Mouse (Mus musculus) ZHBTc4 (cell line): ENCODE measurements around the gene Sgcg.

Source experiments
- DNase-seq: peaks from one replicate; pipeline ENCODE4 v3.0.0-alpha.2; 2011; ENCODE audit warnings: low read depth, low spot score

The Sgcg gene

DNA sequence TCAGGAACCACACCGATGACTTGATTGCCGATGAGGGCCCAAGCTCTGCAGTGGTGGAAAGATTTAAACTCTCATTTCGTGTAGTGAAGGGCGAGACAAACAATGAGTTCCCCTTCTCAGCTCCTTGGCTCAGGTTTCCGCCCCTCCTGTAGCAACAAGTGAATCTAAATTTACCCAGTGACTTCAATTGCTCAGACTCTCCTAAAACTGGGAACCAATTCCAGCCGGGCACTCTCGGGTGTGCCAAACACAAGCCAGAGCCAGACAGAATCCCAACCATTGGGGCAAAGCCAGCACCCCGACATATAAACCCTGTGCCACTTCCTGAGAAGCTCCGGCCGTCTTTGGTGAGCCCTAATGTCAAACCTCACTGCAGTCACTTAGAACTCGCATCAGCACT, at the start of gene Sgcg:
Sgcg (minus strand) TSS at position 139 of the 400 bp plus-strand sequence.
- no peak for DNase-seq

DNA sequence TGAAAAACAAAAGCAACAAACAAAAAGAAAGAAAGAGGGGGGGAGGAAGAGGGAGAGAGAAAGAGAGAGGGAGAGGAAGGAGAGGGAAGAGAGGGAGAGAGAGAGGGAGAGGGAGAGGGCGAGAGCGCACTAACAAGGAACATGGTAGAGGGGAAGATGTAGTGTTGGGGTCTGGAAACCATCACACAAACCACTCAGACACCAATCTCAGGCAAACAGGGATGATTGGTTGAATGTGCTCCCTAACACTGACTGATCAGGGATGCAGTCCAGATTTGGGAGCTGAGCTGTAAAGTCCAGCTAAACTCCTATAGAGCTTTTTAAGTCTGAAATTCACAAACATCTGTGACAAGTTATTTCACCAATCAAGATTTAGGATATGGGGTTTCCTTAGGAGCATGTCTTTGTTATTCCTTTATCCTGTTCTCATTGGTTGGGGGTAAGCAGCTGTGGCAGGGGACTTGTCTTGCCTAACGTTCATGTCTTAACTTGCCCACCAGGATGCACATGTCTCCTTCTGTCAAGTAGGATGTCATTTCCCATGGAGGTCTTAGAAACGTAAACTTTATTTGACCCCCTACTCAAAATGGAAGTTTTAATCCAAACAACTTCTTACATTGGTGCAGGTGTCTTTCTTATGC, 45.8 kb upstream of the Sgcg start:
- DNase-seq, result no peak

DNA sequence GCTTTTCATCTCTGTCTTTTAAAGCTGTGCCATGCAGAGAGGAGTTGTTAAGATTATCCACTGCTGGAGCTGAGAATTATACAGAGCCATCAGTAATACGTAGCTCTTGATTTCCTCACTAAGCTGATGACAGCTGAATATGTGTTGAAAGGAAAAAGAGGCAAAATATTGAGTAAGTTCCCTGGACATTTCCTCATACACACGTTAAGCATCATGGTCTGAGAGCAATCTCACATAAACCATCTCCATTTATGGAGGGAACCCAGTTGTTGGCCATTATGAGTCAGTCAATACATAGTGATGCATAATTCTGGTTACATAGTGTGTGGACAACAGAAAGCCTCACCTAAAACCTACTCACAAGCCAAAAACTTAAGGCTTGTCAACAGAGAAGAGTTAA, 44.1 kb upstream of the Sgcg start:
- no peak for DNase-seq

DNA sequence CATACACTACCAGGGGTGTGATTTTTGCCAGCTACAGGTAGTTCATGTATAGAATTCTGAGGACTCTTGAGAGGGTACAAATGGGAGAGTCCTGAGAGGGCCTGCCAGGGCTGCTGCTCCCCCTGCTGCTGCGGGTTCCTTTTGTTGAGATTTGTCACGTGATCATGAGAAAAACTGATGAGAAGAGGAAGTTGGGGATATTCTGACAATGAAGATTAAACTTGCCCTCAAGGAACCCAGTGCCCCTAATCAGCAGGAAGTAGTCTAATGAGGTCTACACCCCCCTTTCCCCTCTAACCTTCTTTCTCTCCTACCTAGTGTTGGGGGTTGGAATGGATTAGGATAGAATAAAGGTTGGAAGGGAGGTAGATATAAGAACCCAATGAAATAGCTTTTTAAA, 43.0 kb upstream of the Sgcg start:
- DNase-seq, result no peak

DNA sequence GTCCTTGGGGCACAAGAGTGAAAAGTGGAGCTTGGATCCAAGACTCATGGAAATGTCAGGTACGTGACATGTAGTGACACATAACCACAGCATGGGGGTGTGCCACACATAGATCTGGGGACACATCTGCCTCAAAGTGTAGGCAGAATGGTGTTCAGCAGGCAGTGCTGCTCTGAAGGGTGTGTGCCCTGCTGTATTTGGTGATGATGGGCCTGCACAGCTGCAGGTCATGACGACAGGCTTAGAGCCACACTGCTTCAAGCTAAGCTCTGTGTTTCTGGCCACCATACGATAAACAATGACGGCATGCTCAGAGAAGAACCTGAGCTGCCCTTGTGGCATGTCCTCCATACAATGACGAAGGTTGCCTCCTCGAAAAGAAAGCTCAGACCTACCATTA, 41.5 kb upstream of the Sgcg start:
- DNase-seq, result no peak

DNA sequence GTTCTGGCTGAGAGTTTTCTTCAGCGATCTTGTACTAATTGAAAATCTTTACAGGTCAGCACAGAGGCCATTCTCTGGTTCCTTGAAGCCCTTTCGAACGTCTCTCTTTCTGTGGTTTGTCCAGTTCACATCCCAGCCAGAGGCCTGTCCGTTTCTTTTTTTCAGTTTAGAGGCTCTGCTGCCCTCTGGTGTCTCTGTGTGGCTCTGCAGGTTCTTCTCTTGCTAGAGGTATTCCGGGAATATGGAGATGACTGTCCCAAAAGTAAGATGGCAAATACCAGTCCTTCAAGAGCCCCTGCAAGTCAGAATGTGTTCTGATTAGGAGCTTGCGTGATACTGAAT, 36.4 kb upstream of the Sgcg start:
- peak; percentile 76 for DNase-seq

DNA sequence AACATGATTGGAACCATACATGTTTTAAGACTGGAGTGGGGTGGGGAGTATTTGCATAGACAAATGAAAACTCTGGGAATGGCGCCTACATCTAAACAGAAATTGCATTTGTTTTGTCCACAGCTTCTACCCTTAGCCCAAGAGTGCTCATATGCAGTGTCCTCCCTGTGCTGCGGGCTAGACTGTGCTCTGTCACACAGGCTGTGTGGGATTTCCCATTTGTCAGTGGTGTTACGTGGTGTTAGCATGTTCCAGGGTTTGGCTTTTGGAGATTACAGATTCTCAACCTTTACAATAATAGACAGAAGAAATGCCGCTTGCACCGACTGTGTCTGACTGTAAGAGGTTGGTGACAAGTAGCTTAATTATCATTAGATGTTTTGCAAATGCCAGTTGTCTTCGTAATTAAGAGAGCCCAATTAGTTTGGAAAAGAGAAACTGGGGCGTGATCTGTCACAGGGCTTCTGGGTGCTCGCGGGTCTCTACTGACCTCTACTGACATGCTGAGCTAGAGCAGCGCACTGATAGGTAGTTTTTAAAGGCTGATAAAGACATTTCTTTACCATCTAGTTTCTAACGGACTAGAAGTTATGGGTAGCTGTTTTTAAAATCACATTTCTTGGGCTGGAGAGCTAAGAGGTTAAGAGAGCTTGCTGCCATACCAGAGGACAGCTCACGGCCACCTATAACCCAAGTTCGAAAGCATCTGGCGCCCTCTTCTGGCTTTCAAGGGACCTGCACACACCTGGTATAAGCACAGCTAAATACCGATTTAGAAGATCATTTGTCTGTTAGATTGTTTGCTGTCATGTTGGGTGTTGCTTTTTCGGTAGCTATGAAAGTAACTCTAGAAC, 35.8 kb upstream of the Sgcg start:
- peak; percentile 72 for DNase-seq

DNA sequence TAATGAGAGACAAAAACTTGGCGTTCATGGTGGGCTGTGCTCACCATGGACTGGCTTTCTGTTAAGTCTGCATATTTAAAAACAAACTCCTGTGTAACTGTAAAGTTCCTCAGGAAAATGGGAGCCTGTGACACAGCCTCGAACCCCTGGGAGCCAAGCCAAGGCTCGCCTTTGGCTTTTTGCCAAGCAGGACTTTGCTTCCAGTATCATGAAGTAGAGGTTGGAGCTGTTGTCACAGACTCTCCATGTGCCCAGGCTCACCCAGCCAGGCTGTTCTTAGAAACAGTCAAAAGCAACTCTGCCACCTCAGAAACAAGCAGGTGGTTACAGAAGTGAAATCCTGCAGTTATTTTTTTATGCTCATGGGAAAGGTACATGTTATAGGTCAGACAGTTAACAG, 32.4 kb upstream of the Sgcg start:
- DNase-seq, result no peak

DNA sequence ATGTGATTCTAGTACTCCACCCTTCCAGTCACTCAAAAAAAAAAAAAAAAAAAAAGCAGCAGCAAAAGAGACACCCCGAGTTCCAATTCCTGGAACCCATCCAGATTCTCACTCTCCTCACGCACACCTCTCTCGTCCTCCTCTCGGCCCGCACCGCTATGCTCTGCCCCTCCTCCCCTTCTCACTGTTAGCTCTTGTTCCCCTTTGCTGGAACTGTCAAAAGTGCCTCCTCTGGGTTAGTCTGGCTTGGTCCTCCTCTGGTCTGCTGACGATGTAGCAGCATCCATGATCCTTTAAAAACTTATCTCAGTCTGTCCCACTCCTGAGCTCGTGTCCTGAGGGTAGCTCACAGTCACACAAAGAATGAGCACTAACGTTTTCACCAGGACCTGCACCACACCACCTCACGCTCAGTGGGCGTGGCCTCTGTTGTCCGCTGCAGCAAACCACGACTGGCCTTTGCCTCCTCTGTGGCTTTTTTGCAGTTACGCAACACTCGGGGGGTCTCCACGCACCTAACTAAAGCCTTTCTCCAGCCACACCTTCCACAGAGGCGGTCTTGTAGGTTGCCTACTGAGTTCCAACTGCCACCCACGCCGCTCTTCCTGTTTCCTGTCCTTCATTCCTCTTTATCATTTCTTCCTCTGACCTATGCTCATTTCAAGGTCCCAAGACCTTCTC, 30.5 kb upstream of the Sgcg start:
- no peak for DNase-seq

DNA sequence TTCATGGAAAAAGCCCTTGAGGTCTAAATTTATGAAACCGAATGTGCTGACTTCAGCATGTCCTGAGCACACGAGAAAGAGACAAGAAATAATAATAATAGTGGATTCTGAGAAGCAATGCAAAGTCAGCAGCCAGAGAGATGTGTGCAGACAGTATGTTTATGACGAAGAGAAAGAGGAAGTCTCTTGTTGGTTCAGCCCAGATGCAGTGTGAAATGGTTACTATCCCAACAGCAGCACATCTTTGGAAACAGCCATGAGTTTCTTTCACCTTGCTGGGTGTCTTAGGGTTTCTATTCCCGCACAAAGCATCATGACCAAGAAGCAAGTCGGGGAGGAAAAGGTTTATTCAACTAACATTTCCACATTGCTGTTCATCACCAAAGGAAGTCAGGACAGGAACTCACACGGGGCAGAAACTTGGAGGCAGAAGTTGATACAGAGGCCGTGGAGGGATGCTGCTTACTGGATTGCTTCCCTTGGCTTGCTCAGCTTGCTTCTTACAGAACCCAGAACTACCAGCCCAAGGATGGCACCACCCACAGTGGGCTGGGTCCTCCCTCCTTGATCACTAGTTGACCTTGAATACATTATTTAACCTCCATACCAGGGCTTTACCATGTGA, 20.5 kb upstream of the Sgcg start:
- DNase-seq, result no peak

DNA sequence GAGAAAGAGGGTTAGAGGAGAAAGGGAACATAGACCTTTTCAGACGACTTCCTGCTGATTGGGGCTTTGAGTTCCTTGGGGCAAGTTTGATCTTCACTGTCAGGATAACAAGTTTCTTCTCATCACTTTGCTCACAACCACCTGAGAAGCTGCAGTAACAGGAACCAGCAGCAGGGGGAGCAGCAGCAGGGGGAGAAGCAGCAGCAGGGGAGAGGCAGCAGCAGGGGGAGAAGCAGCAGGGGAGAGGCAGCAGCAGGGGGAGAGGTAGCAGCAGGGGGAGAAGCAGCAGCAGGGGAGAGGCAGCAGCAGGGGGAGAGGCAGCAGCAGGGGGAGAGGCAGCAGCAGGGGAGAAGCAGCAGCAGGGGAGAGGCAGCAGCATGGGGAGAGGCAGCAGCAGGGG, 19.0 kb upstream of the Sgcg start:
- peak; percentile 27 for DNase-seq

DNA sequence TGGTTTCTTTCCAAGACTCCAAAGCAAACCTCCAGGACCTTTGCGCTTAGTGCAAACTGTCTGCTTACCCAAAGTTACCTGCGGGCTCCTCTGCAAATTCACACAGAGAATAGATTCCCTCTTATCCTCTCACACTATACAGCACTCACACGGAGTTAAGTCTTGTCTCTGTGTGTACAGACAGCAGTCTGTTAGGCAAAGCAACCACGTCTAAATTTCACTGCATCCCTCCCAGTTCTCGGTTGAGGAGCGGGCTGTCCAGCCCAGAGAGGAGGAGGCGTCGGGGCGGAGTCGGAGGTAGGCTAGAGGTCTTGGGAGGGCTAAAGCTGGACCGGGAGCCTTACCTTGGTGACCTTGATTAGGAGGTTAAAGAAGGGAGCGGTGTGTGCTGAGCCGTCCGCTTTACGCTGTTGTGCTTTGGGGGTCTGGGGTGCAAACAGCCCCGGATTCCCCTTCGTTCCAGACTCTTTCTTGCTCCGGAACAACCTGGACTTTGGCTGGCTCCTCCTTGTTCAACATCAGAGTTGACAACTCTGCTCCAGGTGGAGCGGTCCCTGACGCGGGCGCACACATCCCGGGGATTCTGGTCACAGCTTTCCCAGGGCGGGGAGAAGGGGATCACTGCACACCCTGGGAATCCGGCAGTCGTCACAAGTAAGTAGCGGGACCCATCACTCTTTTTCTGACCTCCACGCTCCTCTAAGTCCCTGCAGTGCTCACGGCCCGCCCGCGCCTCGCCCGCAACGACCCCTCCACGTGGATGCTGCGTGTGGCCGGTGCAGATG, 16.3 kb upstream of the Sgcg start:
- peak; percentile 11 for DNase-seq

DNA sequence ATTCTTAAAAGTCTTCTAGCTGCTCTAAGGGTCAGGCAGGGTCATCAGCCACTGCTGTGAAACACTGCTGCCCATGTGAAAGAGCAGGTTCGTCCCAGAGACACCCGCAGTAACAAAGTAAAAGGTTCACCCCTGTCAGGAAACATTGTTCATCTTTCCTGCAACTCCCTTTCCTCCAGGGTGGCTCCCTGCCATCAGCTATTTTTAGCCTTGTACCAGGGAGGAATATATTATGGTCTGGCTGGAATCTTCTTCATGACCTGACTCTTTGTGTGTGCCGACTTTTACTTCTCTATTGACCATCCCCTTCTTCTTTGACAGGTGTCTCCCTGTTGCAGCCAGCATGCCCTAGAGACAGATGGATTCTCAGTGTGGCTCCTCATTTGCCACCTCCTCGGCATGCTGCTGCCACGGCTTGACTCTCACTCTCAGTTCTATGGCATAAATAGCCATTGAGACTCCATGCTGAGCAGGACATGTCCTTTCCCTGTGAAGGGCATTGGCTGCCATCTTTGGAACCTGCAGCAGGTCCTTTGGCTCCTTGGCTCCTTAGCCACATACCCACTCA, 9.7 kb upstream of the Sgcg start:
- DNase-seq, result no peak

DNA sequence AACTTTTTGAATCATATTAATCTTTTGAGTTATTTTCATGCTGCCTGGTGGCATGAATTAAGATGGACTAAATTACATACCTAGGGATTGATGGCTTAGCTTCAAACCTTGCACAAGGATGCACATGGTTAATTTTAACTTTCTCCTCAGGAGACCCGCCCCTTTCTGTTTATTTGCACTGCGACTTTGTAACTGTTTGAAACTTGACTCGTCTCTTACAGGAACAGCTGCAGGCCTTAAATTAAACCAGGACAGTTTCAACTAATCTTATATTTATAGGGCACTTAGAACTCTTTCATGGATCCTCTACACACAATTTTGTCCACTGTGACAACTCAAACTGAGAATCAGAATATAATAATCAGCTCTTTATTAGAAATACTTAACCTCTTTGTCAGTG, 794 bp upstream of the Sgcg start:
- no peak for DNase-seq

DNA sequence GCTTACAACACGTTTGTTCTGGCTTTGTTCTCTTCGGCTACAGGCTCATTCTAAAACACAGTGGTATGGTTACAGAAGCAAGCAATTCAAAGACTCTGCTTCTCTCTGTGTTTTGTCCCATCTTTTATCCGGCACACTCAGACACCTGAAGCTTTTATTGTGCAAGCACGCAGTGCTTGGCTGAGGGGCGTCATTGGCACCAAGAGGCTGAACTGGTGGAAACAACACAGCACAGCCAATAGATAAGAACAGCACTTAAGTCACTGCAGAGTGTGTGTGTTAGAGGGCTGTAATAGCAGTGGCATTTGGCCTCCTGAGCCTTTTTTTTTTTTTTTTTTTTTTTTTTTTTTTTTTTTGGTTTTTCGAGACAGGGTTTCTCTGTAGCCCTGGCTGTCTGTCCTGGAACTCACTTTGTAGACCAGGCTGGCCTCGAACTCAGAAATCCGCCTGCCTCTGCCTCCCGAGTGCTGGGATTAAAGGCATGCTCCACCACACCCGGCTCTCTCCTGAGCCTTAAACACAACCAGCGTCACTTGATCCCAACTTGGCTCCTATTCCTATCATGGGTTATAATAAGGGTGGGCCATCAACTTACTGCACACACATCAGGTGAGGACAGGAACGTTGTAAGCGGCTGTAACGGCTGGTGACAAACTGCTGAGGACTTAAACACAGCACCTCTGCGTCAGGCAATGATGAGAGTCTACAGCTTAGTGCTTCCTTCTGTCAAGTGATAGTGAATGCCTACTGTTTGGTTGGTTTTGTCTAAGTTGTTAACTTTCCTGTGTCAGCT, 5.5 kb downstream of the Sgcg start:
- no peak for DNase-seq

DNA sequence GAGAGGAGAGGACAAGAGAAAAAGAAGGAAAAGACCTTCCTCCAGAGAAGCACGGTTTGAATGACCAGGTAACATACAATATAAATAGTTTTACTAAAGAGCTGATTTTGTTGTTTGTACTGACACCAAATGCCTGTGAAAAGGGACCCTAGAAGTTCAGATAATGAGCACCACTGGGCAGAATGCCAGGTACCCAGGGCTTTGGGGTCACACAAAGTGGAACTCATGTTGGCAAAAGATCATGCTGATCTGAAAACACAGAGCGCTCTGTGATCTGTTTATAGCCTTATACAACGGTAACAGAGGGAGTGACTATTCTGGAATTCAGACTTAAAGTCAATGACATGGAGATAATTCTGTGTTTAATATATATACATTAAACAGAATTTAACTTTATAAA, 11.8 kb downstream of the Sgcg start:
- DNase-seq, result no peak

DNA sequence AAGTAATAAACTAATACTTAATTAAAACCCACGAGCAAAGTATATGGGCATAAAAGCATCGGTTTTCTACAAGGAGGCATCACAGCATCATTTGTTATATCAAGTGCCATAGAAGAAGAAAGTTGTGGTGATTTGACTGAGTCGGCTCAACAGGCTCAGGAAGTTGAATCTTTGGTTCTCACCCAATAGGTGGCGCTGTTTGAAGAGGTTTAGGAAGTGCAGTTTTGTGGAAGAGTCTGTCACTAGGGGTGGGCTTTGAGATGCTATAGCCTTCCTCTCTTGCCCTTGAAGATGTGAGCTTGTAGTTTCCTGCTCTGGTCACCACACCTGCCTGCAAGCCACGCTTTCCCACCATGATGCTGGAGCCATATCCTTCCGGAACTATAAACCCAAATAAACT, 15.7 kb downstream of the Sgcg start:
- peak; percentile 17 for DNase-seq

DNA sequence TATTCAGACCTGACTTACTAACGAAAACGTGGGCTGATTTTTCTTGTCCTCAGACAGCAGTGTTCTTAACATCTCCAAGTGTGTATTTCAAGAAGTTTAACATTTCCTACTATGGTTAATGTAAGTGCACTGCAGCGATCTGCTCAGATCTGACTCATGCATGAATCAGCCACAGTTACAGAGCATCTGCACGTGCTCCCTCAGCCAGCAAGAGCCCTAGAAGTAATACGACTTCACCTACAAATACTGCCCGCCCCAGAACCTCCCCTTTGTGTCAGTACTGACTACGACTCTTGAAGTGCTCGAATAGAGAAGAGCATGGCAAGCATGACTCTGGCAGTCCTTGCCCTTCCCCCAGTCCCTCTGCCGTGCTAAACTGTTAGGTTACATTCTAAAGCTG, 19.5 kb downstream of the Sgcg start:
- no peak for DNase-seq

DNA sequence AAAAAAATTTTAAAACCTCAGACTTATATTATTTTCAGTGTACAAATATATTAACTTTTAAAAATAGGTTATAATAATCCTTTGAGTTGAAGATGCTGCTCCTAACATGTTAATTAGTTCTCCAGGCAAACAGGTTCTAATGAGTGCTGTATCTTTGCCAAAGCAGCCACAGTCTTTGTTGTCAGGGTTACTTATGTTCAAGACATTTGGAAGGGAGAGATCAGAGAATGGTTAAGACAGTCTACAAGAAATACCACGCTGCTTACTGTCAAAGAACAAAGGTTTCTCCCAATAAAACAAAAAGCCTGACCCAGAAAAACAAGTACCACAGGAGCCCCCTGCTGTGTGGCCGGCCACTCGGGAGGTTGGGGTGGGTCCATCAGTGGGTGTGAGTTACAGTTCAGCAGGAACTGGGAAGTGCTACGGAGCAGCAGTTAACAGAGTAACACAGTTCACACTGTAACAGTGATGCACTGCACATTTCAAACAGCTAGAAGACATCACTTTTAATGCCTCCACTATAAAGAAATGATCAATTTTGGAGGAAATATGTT, 21.1 kb downstream of the Sgcg start:
- DNase-seq, result peak; percentile 71

DNA sequence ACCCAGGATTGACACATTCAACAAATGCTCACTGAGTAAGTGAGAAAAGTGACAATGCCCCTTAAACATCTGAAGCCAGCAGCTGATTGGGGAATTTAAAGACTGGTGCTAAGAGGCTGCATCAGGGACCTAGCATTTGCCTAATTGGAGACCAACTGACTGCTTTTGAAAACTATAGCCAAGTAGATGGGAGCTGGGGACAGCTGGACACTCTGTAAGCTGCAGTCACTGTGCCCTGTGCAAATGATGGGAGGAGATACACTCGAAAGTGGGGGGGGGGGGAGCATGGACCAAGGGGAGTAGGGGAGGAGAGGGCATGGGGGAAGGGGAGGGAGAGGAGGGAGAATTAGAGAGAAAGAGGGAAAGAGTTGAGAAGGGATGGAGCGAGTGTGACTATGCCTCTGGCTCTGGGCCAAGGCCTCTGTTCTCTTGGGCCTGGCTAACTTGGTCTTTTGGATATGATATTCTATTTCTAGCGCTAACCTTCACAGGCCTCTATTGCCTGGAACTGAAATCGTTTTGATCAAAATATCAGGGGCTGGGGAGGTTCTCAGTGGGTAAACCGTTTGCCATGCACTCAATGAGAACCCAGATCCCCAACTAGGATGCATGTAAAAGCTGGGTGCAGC, 22.3 kb downstream of the Sgcg start:
- DNase-seq, result no peak
